Mouse (Mus musculus): ENCODE results near the gene Catip.

Gene Catip

DNA sequence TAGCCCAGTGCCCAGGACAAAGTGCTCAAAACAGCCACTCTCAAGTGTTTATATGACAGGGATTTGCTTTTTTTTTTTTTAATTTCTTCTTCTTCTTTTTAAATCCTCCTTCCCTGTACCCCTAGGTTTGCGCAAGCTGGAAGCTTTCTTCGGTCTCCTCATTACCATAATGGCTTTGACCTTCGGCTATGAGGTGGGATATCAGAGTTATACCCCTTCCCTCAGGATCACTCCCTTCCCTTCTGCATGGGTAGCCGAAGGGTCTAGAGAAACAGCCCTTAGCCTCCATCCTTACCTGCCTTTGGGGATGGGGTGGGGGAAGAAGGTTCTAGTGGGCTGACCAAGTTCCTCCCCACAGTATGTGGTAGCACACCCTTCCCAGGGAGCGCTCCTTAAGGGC is 18.6 kb downstream of the Catip start:
- ATAC-seq (ENCODE audit: insufficient number of reproducible peaks, low FRiP score, low TSS enrichment) = no peak

GRCm38 (mm10) chr1:74381588-74382021 is 19.7 kb downstream of the Catip start:
- no peak for ATAC-seq (ENCODE audit: insufficient number of reproducible peaks, low FRiP score, low TSS enrichment)

- ATAC-seq (ENCODE audit: insufficient number of reproducible peaks, low FRiP score, low TSS enrichment) = no peak
Measured at GRCm38 (mm10) chr1:74383385-74383784, 21.5 kb downstream of the Catip start.

- no peak for ATAC-seq (ENCODE audit: insufficient number of reproducible peaks, low FRiP score, low TSS enrichment)
Measured at GRCm38 (mm10) chr1:74384525-74384924, 22.6 kb downstream of the Catip start.

- no peak for ATAC-seq (ENCODE audit: insufficient number of reproducible peaks, low FRiP score, low TSS enrichment)
Measured at GRCm38 (mm10) chr1:74385064-74385463, 23.2 kb downstream of the Catip start.

DNA sequence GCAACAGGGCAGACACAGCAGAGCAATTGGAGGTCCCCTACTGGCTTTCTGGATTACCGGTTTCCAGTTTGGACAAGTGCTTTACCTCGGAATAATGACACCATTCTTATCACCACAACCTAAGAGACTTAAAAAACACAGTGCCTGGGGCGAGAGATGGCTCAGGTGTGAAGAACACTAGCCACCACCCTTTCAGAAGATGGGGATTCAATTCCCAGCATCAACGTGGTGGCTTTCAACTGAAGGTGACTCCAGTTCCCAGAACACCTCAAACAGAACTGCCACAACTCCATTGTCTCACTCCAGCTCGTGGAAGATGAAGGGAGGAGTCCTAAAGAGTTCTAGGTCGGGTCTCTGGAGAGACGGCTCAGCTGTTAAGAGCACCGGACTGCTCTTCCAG is 23.6 kb downstream of the Catip start:
- no peak for ATAC-seq (ENCODE audit: insufficient number of reproducible peaks, low FRiP score, low TSS enrichment)

DNA sequence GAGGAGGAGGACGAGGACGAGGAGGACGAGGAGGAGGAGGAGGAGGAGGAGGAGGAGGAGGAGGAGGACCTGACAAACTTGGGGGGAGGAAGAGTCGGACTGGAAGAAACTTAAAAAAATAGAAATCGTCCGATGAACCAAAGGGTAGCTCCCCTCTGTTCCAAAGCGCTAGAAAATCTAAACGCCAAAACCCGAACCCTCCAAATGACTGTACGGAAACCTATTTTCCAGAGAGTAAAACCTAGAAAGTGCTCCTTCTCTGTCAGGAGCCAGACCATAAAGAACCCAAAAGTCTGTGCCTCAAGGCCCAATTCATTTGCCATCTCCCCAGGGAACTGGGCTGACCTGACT is 24.4 kb downstream of the Catip start:
- ATAC-seq (ENCODE audit: insufficient number of reproducible peaks, low FRiP score, low TSS enrichment) = no peak

DNA sequence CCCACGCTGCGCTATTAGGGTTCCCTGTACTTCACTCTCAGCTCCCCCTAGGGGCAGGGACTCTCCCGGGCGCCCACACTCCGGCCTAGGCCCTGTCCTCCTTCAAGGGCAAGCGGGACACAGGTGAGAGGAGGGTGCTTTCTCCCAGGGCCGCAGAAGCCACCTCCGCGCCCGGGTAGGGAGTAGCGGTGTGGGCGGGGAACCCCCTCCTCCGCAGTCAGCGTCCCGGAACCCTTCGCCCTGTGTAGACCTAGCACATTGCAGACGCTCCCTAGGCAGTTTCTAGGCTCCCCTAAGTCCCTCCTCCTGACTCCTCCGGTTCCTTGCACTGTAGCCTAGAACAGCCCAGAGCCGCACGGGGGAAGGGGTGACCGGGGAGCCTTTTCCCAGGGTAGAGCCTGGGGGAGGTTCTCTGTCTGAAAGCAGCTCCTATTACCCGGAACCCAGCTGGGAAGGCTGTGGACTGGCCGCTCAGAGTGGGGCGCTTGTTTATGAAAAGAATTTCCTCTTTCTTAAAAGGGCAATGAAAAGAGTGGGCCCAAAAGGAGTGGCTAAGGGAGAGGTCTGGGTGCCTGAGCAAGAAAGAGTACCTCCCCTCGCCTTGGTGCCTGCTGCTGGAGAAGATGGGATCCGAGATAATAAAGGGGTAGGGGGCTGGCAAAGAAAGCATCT is 24.9 kb downstream of the Catip start:
- ATAC-seq (ENCODE audit: insufficient number of reproducible peaks, low FRiP score, low TSS enrichment) = peak; percentile 85

- ATAC-seq (ENCODE audit: insufficient number of reproducible peaks, low FRiP score, low TSS enrichment) = no peak
Measured at GRCm38 (mm10) chr1:74387386-74387988, 25.6 kb downstream of the Catip start.

- ATAC-seq (ENCODE audit: insufficient number of reproducible peaks, low FRiP score, low TSS enrichment) = no peak
Measured at GRCm38 (mm10) chr1:74388398-74388920, 26.6 kb downstream of the Catip start.

DNA sequence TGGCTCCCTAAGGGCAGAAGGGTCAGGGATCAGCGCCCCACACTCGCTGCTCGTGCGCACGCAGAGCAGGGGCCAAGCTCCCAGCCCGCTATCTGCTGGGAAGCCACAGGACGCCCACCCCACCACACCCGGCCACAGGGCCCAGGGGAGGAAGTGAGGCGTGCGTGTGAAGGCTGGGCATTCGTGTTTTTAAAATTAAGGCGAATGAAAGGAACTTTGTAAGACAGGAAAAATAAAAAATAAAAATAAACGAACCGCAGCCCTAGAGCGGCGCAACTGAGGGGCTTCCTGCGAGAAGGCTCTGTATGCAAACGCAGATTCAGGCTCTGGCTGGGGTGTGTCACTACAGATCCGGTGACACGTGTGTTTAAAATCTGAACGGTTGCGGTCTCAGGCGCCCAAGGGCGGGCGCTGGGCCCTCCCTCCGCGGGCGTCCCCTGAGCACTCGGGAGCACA is 28.0 kb downstream of the Catip start:
- no peak for ATAC-seq (ENCODE audit: insufficient number of reproducible peaks, low FRiP score, low TSS enrichment)

- ATAC-seq (ENCODE audit: insufficient number of reproducible peaks, low FRiP score, low TSS enrichment) = no peak
Measured at GRCm38 (mm10) chr1:74390287-74390906, 28.5 kb downstream of the Catip start.

- peak; percentile 71 for ATAC-seq (ENCODE audit: insufficient number of reproducible peaks, low FRiP score, low TSS enrichment)
Measured at GRCm38 (mm10) chr1:74390924-74391748, 29.2 kb downstream of the Catip start, which contains the start of gene Ctdsp1. Ctdsp1 (plus strand) TSS chr1:74391509.

DNA sequence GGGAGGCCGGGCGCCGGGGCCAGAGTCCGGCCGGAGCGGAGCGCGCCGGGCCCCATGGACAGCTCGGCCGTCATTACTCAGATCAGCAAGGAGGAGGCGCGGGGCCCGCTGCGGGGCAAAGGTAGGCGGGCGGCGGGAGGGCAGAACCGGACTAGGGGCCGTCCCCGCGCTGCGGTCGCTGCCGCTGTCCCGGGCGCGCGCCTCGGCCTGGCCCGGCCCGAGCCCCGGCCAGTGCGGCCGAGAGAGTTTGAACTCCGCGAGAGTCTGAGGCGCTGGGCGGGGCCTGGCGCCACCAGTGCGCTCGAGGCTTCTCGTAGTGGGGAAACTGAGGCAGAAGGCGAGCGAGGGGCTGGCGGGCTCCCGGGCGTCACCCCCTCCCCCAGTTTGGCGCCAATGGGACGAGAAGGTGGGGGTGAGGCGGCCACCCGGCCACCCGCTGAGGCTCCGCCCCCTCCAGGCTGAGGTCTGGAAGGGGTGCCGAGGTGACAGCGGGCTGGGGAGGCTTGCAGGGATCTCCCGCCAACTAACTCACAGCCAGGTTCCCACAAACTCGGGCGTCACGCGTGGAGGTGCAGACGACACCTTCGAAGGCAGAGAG is 30.0 kb downstream of the Catip start:
- ATAC-seq (ENCODE audit: insufficient number of reproducible peaks, low FRiP score, low TSS enrichment) = no peak

DNA sequence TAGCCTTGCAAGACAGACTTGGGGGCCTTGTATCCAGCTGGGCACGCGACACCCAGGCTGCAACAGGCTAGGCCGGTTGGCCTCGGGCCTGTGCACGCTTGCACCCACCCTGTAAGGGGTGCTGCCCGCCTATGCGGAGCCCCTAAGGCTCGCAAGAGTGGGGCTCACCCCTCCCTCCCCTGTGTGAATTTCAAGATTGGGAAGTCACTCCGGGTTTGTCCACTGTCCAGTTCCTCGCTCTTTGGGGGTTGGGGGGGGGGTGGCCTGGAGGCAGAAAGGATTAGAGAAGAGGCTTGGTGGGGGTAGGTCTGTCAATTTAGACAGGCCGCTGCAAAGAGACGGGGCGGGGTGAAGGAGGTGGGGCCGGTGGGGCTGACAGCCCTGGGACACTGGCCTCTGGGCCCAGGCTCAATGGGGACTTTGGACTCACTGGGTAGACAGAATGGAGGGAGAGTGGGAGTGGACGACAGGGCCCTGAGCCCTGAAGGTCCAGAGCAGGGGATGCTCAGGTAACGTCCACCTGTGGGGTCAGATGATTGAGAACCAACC is 30.6 kb downstream of the Catip start:
- ATAC-seq (ENCODE audit: insufficient number of reproducible peaks, low FRiP score, low TSS enrichment) = no peak

DNA sequence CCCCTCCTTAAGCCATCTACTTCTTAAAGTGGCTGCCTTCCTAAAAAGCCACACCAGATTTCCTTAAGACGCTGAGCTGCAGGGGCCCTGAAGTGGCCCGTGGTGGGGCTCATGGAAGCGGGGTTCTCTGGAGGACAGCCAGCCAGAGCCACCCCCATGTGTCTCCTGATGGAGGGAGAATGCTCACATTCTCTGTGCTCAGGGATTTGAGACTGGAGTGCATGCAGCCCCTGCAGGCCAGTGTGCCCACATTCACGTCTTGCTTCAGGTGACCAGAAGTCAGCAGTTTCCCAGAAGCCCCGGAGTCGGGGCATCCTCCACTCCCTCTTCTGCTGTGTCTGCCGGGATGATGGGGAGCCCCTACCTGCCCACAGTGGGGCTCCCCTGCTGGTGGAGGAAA is 31.1 kb downstream of the Catip start:
- no peak for ATAC-seq (ENCODE audit: insufficient number of reproducible peaks, low FRiP score, low TSS enrichment)

DNA sequence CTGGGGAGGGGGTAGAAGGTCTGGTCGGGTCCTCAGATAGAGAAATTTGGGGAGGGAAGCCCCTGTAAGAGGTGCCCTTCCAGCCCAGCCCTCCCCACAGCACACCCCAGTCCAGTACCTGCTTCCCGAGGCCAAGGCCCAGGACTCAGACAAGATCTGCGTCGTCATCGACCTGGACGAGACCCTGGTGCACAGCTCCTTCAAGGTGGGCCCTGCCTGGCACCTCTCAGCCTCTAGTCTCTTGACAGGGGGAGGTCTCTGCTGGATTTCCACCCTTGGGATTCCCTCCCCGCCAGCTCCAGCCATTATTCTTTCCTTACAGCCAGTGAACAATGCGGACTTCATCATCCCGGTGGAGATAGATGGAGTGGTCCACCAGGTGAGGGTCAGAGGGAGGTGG is 31.8 kb downstream of the Catip start:
- ATAC-seq (ENCODE audit: insufficient number of reproducible peaks, low FRiP score, low TSS enrichment) = no peak

DNA sequence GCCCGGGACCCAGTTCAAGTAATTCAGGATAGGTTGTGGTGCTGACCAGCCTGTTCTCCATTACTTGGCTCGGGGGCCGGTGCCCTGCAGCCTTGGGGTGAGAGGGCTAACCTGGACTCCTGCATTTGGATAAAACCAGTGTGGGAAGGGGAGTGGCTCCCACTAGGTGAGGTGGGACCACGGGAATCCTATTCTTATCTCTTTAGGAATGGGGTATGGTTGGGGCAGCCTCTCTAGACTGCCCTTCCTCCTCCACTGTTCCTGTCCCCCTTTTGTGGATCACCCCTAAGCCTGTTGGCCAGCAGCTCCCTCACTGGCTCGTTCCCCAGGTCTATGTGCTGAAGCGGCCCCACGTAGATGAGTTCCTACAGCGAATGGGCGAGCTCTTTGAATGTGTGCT is 32.4 kb downstream of the Catip start:
- no peak for ATAC-seq (ENCODE audit: insufficient number of reproducible peaks, low FRiP score, low TSS enrichment)

GRCm38 (mm10) chr1:74394858-74395257 is 33.0 kb downstream of the Catip start:
- no peak for ATAC-seq (ENCODE audit: insufficient number of reproducible peaks, low FRiP score, low TSS enrichment)

DNA sequence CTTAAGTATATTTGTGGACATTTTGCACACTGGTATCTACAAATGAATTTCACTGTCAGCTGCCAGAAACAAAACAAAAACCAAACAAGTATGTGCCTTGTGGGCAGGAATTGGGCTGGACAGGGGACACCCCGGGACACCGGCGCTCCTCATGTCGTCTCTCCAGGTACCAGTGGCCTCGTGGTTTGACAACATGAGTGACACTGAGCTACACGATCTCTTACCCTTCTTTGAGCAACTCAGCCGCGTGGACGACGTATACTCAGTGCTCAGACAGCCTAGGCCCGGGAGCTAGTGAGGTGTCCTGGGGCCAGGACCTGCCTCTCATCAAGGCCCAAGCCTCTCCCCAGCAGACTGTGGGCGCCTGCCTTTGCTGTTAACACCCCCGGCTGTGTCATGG is 33.4 kb downstream of the Catip start:
- no peak for ATAC-seq (ENCODE audit: insufficient number of reproducible peaks, low FRiP score, low TSS enrichment)
